Mouse (Mus musculus) ES-Bruce4 (cell line): ENCODE measurements at regions not wholly inside any gene's neighbourhood (a gene's known extent, or its start where the extent isn't known, plus 50 kb on each side); places are given as distances from the start of the nearest gene placed in this dataset.

Experiments
- CTCF ChIP-seq: IDR thresholded peaks from one replicate; pipeline ENCODE4 v1.8.1; 2011; ENCODE audit warnings: low read depth, low read length
- EP300 ChIP-seq: IDR thresholded peaks from 2 replicates; pipeline ENCODE4 v1.6.1; 2011; ENCODE audit warnings: low read depth, low read length; ENCODE audit not compliant: insufficient read depth
- POLR2A ChIP-seq: IDR thresholded peaks from one replicate; pipeline ENCODE4 v1.8.1; 2011; ENCODE audit warnings: low read length; ENCODE audit not compliant: insufficient read depth

GRCm38 (mm10) chr14:102891552-102891951 is 90.9 kb downstream of the Kctd12 start:
- TF ChIP-seq CTCF: no peak
- TF ChIP-seq POLR2A: no peak
- no peak for TF ChIP-seq EP300
